Mouse (Mus musculus): Measurements from ENCODE around the gene Arl5b.

The Arl5b gene

DNA sequence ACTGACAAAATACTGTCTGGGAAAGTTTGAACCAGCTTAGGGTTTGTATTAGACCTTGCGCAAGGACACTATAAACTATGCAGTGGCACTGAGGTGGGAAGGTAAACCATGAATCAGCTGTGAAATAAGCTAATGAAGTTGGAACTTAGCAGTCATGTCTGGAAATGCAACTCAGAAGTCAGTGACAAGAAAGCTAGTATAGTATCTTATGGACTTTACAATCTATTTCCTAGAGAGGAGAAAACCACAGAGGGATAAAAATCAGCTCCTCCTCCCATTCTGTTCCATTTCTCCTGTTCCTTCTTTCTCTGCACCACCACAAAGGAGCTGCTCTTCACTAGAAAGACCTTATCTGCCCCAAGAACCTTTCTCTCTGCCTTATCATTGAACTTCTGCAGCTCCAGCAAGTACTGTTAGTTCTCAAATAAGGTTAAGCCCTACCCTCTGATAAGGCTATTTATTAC lies 72.1 kb downstream of the Arl5b start:
- DNase-seq = no peak
